Mouse (Mus musculus) megakaryocyte, embryonic 14.5 days (primary cell): Measurements from ENCODE around the gene Zc2hc1c.

Source experiments
- FLI1 ChIP-seq: IDR thresholded peaks from 2 replicates; pipeline ENCODE4 v1.6.1; 2012; ENCODE audit warnings: low read length, inconsistent platforms, mixed read lengths
- GATA1 ChIP-seq: IDR thresholded peaks from 3 replicates; pipeline ENCODE4 v1.6.1; 2012; ENCODE audit warnings: mixed read lengths, low read length, inconsistent platforms, borderline replicate concordance

DNA sequence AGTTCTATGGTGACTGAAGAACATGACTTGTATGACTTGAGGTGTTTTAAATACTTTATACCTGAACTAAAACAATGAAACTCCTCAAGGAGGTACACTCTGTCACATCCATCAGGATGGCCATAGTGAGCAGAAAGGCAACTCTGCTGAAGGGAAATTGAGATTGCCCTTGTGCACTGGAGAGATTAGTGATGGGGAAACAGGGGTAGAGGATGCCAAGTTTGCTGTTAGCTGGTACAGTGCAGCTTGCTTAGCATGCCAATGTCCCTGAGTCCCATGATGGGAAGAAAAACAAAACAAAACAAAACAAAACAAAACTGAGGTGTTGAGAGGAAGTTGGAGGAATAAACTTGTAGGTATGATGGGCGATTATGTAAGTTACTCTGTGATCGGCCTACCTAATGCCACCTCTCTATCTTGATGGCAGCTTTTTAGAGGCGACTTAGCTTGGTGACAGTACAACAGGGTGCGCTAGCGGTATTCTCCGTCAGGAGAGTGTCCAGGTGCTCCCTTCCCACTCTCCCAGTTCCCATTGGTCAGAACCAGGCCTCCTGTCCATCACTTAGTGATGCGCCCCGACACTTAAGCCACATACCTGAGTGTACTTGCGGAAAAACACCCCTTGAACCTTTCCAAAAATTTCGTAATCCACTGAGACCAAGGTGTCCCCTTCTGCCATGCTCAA lies 8.9 kb upstream of the Zc2hc1c start:
- TF ChIP-seq FLI1 (no peak), GATA1 (no peak)
